Mouse (Mus musculus): Measurements from ENCODE around the gene Gpatch4. TPM values are rescaled to one million over a fixed set of nuclear protein-coding genes. Genes with fewer than 3 reads are reported as not detected.

Gpatch4 gene
- total RNA-seq (2023; ENCODE audit: inconsistent age), result 13.7 to 20.9 TPM (median 16.4 TPM) in 4 replicates

GRCm38 (mm10) chr3:88042661-88043421, at the start of gene Gpatch4:
Gpatch4 (plus strand) TSS chr3:88043108.

GRCm38 (mm10) chr3:88000181-88000580, 42.7 kb upstream of the Gpatch4 start, which contains the start of gene Bcan:
Bcan (minus strand) TSS chr3:88000230.

GRCm38 (mm10) chr3:88027434-88028186, 15.3 kb upstream of the Gpatch4 start, which contains the start of gene Hapln2:
Hapln2 (minus strand) TSS chr3:88027583.

GRCm38 (mm10) chr3:88057902-88058696, 15.2 kb downstream of the Gpatch4 start, which contains the start of gene Naxe:
Naxe (minus strand) TSS chr3:88058495.

GRCm38 (mm10) chr3:88078204-88078603, 35.3 kb downstream of the Gpatch4 start, which contains the start of gene Ttc24:
Ttc24 (minus strand) TSS chr3:88078304.

GRCm38 (mm10) chr3:88081345-88082223, 38.7 kb downstream of the Gpatch4 start, which contains the start of gene Iqgap3:
Iqgap3 (plus strand) TSS chr3:88081971.

Other genes with a start within 250 kb of the Gpatch4 start
- not detected in 4 replicates for gene Ntrk1, start 247.9 kb upstream of the Gpatch4 start, total RNA-seq (2023; ENCODE audit: inconsistent age)
- 0.09 TPM in 1 of 4 replicates, not detected in the others for gene Insrr, start 246.2 kb upstream of the Gpatch4 start, total RNA-seq (2023; ENCODE audit: inconsistent age)
- 16.6 to 23.2 TPM (median 22.4 TPM) in 4 replicates for gene Pear1, start 218.8 kb upstream of the Gpatch4 start, total RNA-seq (2023; ENCODE audit: inconsistent age)
- gene Sh2d2a, start 196.4 kb upstream of the Gpatch4 start, total RNA-seq (2023; ENCODE audit: inconsistent age), result 27.4 to 31.3 TPM (median 29.4 TPM) in 4 replicates
- gene Prcc, start 157.5 kb upstream of the Gpatch4 start, total RNA-seq (2023; ENCODE audit: inconsistent age), result 54.7 to 61.5 TPM (median 57.6 TPM) in 4 replicates
- gene Hdgf, start 136.8 kb upstream of the Gpatch4 start, total RNA-seq (2023; ENCODE audit: inconsistent age), result 77.9 to 83.0 TPM (median 79.1 TPM) in 4 replicates
- gene Mrpl24, start 123.6 kb upstream of the Gpatch4 start, total RNA-seq (2023; ENCODE audit: inconsistent age), result 126 to 163 TPM (median 139 TPM) in 4 replicates
- gene Isg20l2, start 112.8 kb upstream of the Gpatch4 start, total RNA-seq (2023; ENCODE audit: inconsistent age), result 64.0 to 71.6 TPM (median 66.1 TPM) in 4 replicates
- 29.4 to 38.4 TPM (median 34.5 TPM) in 4 replicates for gene Rrnad1, start 112.4 kb upstream of the Gpatch4 start, total RNA-seq (2023; ENCODE audit: inconsistent age)
- gene Crabp2, start 94.4 kb upstream of the Gpatch4 start, total RNA-seq (2023; ENCODE audit: inconsistent age), result 0.78 to 2.5 TPM (median 1.4 TPM) in 4 replicates
- gene Nes, start 72.0 kb upstream of the Gpatch4 start, total RNA-seq (2023; ENCODE audit: inconsistent age), result not detected in 4 replicates
- not detected in 4 replicates for gene Bcan, start 42.9 kb upstream of the Gpatch4 start, total RNA-seq (2023; ENCODE audit: inconsistent age)
- gene Hapln2, start 15.5 kb upstream of the Gpatch4 start, total RNA-seq (2023; ENCODE audit: inconsistent age), result not detected in 4 replicates
- 27.1 to 33.9 TPM (median 32.0 TPM) in 4 replicates for gene Naxe, start 15.4 kb downstream of the Gpatch4 start, total RNA-seq (2023; ENCODE audit: inconsistent age)
- not detected in 4 replicates for gene Ttc24, start 35.2 kb downstream of the Gpatch4 start, total RNA-seq (2023; ENCODE audit: inconsistent age)
- 0.42 to 1.5 TPM (median 0.56 TPM) in 4 replicates for gene Iqgap3, start 38.9 kb downstream of the Gpatch4 start, total RNA-seq (2023; ENCODE audit: inconsistent age)
- gene Mef2d, start 99.3 kb downstream of the Gpatch4 start, total RNA-seq (2023; ENCODE audit: inconsistent age), result 342 to 418 TPM (median 405 TPM) in 4 replicates
- gene Rhbg, start 211.6 kb downstream of the Gpatch4 start, total RNA-seq (2023; ENCODE audit: inconsistent age), result not detected in 4 replicates
- gene Gm38392, start 244.1 kb downstream of the Gpatch4 start, total RNA-seq (2023; ENCODE audit: inconsistent age), result not detected in 4 replicates